Mouse (Mus musculus): ENCODE measurements around the gene Chka. TPM values are rescaled to one million over a fixed set of nuclear protein-coding genes. Genes with fewer than 3 reads are reported as not detected.

Gene Chka
- polyA plus RNA-seq, 1 experiment from 2014 or later, result 53.0 TPM

DNA sequence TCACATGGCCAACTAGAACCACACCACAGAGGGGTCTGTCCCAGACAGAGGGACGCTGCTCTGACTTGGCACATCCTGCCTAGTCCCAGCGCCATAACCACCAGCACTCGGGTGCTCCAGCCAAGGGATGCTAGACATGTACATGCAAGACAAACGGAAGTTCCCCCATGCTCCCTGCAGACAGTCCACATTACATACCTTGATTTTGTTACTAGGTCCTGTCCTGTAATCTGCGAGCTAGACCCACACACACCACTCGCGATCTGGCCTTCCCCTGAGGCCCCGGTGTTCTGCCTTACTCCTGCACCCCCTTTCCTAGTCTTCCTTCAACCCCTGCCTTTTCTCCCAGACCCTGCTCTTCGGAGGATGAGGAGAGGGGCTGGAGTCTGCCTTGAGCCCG is 54.8 kb downstream of the Chka start:
- peak overlapping the region; percentile 74 for H3K4me3 ChIP-seq (replicated peaks; ENCODE audit: low read depth, low read length)
- no peak for TF ChIP-seq CTCF (IDR thresholded peaks at IDR 0.05; ENCODE audit: low read depth)
- no peak for DNase-seq (ENCODE audit: low spot score)
- 10% methylated on average over 10 of the region's 10 CpGs for WGBS
- H3K4me2 ChIP-seq (ENCODE audit: low read length), result peak overlapping the region; percentile 84
- H3K27me3 ChIP-seq (ENCODE audit: insufficient read depth, low read length), result no peaks in the 10 kb centered on the region
- peak overlapping the region; percentile 87 for H3K27ac ChIP-seq
- peaks cover 53% of the 10 kb centered on the region for H3K36me3 ChIP-seq (ENCODE audit: insufficient read depth, low read length)
- peak overlapping the region; percentile 71 for H3K9ac ChIP-seq (ENCODE audit: low read depth, low read length)
- H3K9me3 ChIP-seq (replicated peaks; ENCODE audit: low read length), result no peaks in the 10 kb centered on the region
- peaks cover 25% of the 10 kb centered on the region for H3K4me1 ChIP-seq (replicated peaks; ENCODE audit: insufficient read depth, low read length)
- ATAC-seq (replicated peaks; ENCODE audit: low FRiP score, low read depth), result no peak

DNA sequence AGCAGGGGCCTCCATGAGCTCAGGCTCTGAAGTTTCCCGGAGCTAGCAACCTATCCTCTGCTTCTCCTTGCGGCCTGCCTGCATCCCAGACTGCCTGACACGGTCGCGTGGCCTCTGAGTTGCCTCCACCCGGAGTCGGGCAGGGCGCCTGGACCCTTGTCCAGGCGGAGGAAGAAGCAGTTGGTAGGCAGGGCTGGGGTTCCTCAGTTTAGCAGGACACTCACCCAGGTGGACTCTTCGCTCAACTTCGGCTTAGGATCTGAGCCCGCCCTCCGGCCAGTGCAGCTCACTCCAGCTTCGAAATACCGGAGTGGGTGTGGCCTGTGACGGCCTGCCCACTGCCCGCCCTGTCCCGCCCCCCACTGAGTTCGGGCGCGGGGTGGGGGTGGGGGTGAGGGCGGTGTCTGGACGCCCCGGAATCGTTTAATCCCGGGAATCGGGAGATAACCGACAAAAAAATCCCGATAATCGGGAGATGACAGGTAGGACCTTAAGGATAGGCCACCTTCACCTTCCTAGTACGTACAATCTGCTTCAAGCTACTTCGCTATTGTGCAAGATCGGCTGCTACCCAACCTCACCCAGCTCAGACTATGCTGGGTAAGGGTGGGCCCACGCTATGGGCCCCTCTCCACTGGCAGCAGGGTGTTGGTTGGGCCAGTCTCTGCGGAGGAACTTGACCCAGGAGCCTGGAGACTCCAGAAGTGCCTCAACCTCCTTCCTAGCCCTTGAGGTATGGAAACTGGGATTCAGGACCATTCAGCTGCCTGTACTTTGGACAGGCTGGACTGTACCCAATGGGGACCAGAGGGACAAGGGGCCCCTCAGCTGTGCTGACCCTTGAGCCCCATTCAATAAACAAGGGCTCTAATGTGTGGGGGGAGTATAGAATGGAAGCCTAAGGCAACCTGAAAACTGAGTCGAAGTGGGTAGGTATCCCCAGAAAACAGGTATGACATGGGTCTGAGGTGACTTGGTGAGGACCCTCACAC is 55.5 kb downstream of the Chka start, which contains the start of gene Tcirg1:
Tcirg1 (minus strand) TSS at position 339 of the 992 bp plus-strand sequence.
- no peak for TF ChIP-seq CTCF (IDR thresholded peaks at IDR 0.05; ENCODE audit: low read depth)
- Histone ChIP-seq H3K27me3 (ENCODE audit: insufficient read depth, low read length) (no peaks in the 10 kb centered on the region), H3K4me2 (ENCODE audit: low read length) (peak within 1 kb of the TSS; percentile 84), H3K27ac (peak within 1 kb of the TSS; percentile 87), H3K4me1 (replicated peaks; ENCODE audit: insufficient read depth, low read length) (peaks cover 29% of the 10 kb centered on the region), H3K36me3 (ENCODE audit: insufficient read depth, low read length) (peaks cover 45% of the 10 kb centered on the region), H3K9me3 (replicated peaks; ENCODE audit: low read length) (no peaks in the 10 kb centered on the region), H3K9ac (ENCODE audit: low read depth, low read length) (peak within 1 kb of the TSS; percentile 71), H3K4me3 (replicated peaks; ENCODE audit: low read depth, low read length) (peak within 1 kb of the TSS; percentile 74)
- WGBS, result 4% methylated on average over 36 of the region's 36 CpGs
- DNase-seq (ENCODE audit: low spot score), result peak; percentile 86
- peak; percentile 74 for ATAC-seq (replicated peaks; ENCODE audit: low FRiP score, low read depth)

DNA sequence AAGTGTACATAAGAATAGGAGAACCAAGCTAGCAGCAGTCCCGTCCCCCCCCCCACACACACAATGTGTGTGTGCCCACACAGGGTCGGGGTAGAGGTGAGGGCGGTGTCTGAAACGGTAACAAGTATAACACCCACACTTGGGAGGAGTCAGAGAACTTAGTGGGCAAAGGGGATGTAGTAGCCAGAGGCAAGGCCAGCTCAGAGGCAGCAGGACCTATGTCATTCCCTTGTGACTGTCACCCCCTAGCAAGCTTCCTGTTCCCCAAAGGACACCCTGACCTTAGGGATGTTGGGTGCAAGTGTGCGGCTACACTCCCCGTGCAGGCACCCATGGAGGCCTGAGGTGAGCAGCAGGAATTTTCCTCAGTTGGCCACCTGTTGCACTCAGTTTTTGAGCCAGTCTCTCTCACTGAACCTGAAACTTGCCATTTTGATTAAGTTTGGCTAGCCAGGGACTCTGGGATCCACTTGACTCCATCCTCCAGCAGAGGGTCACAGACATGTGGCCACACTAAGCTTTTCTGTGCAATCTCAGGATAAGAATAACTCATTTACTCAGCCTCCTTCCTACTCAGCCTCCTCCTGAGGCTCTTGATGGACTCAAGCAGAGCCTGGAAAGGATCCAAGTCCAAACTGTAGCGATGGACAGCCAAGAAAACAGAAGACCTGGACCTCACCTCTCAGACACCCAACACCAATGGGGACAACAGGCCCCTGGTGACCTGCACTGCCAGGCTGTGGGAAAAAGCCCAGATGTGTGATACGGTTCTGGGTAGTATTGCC is 56.5 kb downstream of the Chka start:
- Histone ChIP-seq H3K9ac (ENCODE audit: low read depth, low read length) (0 out of 2 replicates have a peak overlapping the region, but pooled peaks have one; percentile 71), H3K27me3 (ENCODE audit: insufficient read depth, low read length) (no peaks in the 10 kb centered on the region), H3K4me2 (ENCODE audit: low read length) (peak overlapping the region; percentile 84), H3K36me3 (ENCODE audit: insufficient read depth, low read length) (peaks cover 35% of the 10 kb centered on the region), H3K4me3 (replicated peaks; ENCODE audit: low read depth, low read length) (peak overlapping the region; percentile 74), H3K27ac (no peak overlapping the region), H3K9me3 (replicated peaks; ENCODE audit: low read length) (no peaks in the 10 kb centered on the region), H3K4me1 (replicated peaks; ENCODE audit: insufficient read depth, low read length) (peaks cover 29% of the 10 kb centered on the region)
- DNase-seq (ENCODE audit: low spot score) (no peak), ATAC-seq (replicated peaks; ENCODE audit: low FRiP score, low read depth) (no peak)
- no peak for TF ChIP-seq CTCF (IDR thresholded peaks at IDR 0.05; ENCODE audit: low read depth)
- WGBS, result 68% methylated on average over 8 of the region's 8 CpGs

DNA sequence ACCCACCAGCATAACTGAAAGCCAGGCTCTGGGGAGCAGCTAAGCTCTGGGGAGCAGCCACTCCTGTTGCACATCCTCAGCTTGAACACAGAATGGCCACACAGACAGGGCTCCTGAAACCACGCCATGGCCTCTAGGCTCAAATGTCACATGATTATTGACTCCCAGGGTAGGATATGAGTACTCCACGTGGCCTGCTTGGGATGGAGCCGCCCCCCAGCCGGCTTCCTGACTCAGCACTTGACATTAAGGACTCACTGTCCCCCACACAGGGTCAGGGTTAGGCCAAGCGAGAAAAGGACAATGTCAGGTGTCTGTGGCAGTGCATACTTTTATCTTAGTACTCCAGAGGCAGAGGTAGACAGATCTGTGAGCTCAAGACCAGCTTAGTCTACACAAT is 58.6 kb downstream of the Chka start:
- H3K9ac ChIP-seq (ENCODE audit: low read depth, low read length), result no peak overlapping the region
- H3K27ac ChIP-seq, result no peak overlapping the region
- H3K27me3 ChIP-seq (ENCODE audit: insufficient read depth, low read length), result no peaks in the 10 kb centered on the region
- H3K36me3 ChIP-seq (ENCODE audit: insufficient read depth, low read length), result peaks cover 26% of the 10 kb centered on the region
- H3K4me3 ChIP-seq (replicated peaks; ENCODE audit: low read depth, low read length), result no peak overlapping the region
- ATAC-seq (replicated peaks; ENCODE audit: low FRiP score, low read depth), result no peak
- peaks cover 25% of the 10 kb centered on the region for H3K4me1 ChIP-seq (replicated peaks; ENCODE audit: insufficient read depth, low read length)
- WGBS, result 70% methylated on average over 5 of the region's 5 CpGs
- no peak overlapping the region for H3K4me2 ChIP-seq (ENCODE audit: low read length)
- no peak for DNase-seq (ENCODE audit: low spot score)
- no peaks in the 10 kb centered on the region for H3K9me3 ChIP-seq (replicated peaks; ENCODE audit: low read length)
- TF ChIP-seq CTCF (IDR thresholded peaks at IDR 0.05; ENCODE audit: low read depth), result no peak

DNA sequence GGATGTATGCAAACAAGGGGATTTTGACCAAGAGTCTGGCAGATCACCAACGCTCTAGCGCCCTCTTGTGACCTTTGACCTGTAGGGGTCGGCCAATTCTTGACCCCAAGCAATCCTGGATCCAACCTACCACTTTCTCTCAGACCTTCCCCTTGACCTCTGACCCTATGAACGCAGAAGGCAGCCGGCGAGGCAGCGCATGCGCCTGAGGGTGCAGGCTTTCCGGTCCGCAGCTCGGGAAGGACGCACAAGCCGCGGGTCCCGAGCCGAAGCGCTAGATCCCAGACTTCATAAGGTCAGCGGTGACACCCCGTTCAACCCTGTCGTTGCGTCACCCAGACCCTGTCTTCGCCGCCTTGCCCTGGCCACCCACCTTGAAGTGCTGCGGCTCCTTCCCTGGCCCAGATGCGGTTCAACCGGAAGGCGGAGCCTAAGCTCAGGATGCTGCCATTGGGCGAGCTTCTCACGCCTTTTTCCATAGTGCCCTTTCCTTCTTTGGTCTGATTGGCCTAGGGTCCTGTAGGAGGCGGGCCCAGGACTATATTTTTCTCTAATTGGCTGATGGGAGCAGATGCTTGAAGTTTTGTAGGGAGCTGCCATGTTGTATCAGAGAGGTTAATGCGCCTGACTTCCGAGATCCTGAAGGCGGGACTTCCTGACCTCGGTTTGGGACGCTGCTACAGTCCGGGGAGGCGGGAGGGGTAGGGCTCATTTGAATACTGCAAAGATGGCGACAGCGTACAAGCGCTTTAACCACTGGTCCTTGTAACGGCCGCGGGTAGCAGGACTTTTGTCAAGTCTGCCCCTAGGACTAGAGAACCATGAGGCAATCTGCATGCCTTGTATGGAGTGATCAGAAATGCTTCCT is 61.0 kb downstream of the Chka start, which contains the start of gene Ndufs8:
Ndufs8 (minus strand) TSS at position 438 of the 868 bp plus-strand sequence.
- Histone ChIP-seq H3K27ac (peak within 1 kb of the TSS; percentile 88), H3K36me3 (ENCODE audit: insufficient read depth, low read length) (peaks cover 26% of the 10 kb centered on the region), H3K9ac (ENCODE audit: low read depth, low read length) (peak within 1 kb of the TSS; percentile 66), H3K9me3 (replicated peaks; ENCODE audit: low read length) (no peaks in the 10 kb centered on the region), H3K4me2 (ENCODE audit: low read length) (peak within 1 kb of the TSS; percentile 65), H3K4me1 (replicated peaks; ENCODE audit: insufficient read depth, low read length) (peaks cover 12% of the 10 kb centered on the region), H3K27me3 (ENCODE audit: insufficient read depth, low read length) (no peaks in the 10 kb centered on the region), H3K4me3 (replicated peaks; ENCODE audit: low read depth, low read length) (peak within 1 kb of the TSS; percentile 57)
- TF ChIP-seq CTCF (IDR thresholded peaks at IDR 0.05; ENCODE audit: low read depth), result no peak; the same call in 1 of the 2 replicates
- under 1% methylated on average over 43 of the region's 43 CpGs for WGBS
- DNase-seq (ENCODE audit: low spot score), result peak; percentile 100
- peak; percentile 96 for ATAC-seq (replicated peaks; ENCODE audit: low FRiP score, low read depth)

Data from kidney, postnatal 0 days (tissue).